Mouse (Mus musculus) effector memory CD4-positive, alpha-beta T cell, adult 7 months (primary cell): ENCODE results near the gene Hes2. TPM values are rescaled to one million over a fixed set of nuclear protein-coding genes. Genes with fewer than 3 reads are reported as not detected.

Source experiments
- polyA plus RNA-seq: library from polyadenylated mRNA; unstranded; fragments of 100-300 nt; shearing (Covaris generic); gene quantifications from one replicate; pipeline ENCODE4 v1.2.1, GENCODE M21; 2017

Gene Hes2
- polyA plus RNA-seq = 0.15 TPM

DNA sequence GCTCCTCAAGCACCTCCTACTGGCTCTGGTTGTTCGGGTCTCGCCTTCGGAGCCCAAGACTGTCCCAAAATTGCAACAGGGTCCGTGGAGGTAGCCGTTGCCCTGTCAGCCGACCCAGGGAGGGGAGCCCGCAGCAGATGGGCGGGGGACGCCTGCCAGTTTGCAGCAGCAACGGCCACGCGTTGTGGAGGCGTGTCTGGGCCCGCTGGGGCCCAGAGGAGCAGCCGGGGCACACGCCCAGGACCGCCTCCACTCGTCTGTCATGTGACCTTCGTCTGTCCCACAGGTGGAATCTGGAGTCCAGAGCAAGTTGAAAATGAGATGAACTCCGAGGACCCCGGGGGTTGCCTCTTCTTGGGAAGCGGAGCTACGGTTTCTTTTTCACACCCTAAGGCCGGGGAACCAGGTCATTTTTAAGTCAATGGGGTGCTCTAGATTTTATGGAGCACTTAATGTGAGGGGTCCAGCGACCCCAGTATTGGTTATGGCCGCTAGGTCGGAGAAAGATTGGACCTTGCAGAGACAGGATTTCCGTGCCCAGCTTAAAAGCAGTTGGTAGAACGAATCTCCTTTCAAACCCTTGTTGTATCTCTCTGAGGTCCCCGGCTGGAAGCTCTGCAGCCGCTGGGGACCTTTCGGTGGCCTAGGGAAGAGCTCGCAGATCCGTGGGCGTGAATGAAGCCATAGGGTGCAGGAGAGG, at the start of gene Hes2:
TSS of gene Hes2 (plus strand) at position 283 of the 700 bp plus-strand sequence.

DNA sequence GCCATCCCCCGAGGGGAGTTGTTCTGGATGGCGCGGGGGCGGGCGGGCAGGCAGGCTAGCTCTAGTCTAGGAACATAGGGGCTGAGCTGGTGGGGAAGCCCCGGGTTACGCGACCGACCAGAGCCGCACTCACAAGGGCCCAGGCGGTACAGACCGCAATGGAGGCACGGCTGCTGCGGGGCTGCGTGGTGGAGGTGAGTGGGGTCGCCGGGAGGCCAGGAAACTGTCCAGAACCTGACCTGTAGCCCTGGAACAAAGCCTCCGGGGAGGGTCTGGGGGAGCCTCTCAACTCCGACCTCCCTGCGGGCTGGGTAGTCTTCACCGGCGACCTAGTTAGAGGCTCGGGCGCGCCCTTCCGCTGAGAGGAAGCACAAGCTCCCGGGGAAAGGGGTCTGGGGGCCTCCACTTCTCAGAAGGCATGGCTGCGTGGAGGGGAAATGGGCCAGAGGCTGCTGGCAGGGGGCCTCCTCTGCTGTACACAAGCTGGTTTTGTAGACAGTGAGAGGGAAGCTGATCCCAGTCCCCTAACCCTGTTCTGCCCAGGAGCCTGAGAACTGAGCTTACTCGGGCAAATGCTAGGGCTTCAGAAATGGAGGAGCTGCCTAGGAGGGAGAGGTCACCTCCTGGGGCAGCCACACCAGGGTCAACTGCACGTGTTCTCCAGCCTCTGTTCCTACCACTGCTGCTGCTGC, 42.6 kb upstream of the Hes2 start, which contains the start of gene Tnfrsf25:
TSS of gene Tnfrsf25 (plus strand) at position 14 of the 692 bp plus-strand sequence.

DNA sequence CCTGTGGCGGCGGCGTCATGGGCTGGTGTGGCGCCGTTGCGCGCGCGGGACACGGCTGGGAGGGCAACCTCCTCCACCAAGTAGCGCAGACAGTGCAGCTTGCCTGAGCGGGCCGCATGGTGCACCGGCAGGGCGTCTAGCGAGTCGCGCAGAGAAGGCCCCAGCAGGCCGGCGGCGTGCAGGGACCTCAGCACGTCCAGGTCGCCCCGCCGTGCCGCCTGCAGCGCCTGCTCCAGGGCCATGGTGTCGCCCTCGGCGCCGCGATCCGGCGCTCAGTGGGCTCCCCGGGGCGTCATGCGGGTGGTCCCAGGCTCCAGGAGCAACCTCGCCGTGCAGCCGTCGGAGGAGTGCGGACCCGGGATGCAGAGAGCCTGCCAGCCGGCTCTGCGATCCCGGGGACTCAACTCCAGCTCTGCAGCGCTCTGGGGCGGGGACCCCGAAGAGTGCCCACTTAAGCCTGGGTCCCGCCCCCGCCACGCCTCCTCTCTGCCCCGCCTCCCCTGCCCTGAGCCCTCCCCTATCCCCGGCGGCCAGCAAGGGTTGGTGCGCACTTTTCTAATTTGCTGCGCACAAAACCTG, 6.6 kb upstream of the Hes2 start, which contains the start of gene Espn:
TSS of gene Espn (minus strand) at position 406 of the 579 bp plus-strand sequence.

DNA sequence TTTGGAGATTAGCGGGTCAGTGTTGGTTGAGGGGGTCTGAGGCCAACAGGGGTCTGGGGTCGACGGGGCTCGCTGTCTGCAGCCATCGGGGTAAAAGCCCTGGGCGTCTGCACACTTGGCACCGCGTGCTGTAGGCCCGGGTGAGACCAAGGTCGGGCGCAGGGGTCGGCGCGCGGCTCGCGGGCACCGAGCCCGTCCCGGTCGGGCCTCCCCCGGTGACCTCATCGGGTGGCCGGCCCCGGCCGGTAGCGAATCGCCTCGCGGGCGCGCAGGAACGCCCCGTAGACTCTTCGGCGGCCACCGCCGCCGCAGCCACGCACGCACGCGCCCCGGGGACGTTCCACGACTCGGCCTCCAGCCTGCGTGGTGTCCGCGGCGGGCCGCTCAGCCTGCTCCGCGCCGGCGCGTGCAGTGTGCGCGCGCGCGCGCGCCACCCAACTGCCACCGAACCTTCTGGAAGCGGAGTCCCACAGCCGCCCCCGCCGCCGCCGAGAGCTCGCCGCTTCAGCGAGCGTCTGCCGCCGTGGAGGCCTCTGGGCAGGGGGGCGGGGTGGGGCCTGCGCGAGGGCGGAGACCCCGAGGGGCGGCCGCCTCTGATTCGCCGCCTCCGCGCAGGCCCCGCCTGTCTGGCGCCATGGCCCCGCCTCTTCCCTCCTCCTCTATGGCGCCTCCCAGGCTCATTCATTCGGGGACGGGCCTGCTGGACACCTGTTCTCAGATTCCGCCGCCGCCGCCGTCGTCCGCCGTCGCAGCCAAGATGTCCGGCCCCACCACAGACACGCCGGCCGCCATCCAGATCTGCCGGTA, 19.1 kb downstream of the Hes2 start, which contains the start of gene Acot7:
TSS of gene Acot7 (plus strand) at position 598 of the 807 bp plus-strand sequence.

Other genes with a start within 250 kb of the Hes2 start
- gene Dnajc11, start 225.2 kb upstream of the Hes2 start, polyA plus RNA-seq = 41.6 TPM
- gene Thap3, start 169.9 kb upstream of the Hes2 start, polyA plus RNA-seq = 84.0 TPM
- gene Phf13, start 162.6 kb upstream of the Hes2 start, polyA plus RNA-seq = 73.5 TPM
- 39.7 TPM for gene Klhl21, start 150.1 kb upstream of the Hes2 start, polyA plus RNA-seq
- gene Zbtb48, start 131.2 kb upstream of the Hes2 start, polyA plus RNA-seq = 21.7 TPM
- gene Tas1r1, start 120.3 kb upstream of the Hes2 start, polyA plus RNA-seq = 0.22 TPM
- 43.0 TPM for gene Nol9, start 119.5 kb upstream of the Hes2 start, polyA plus RNA-seq
- gene Plekhg5, start 86.4 kb upstream of the Hes2 start, polyA plus RNA-seq = 4.8 TPM
- gene Tnfrsf25, start 42.9 kb upstream of the Hes2 start, polyA plus RNA-seq = 252 TPM
- 39.6 TPM for gene Espn, start 6.5 kb upstream of the Hes2 start, polyA plus RNA-seq
- 105 TPM for gene Acot7, start 19.3 kb downstream of the Hes2 start, polyA plus RNA-seq
- gene Gpr153, start 115.4 kb downstream of the Hes2 start, polyA plus RNA-seq = not detected
- not detected for gene Hes3, start 132.8 kb downstream of the Hes2 start, polyA plus RNA-seq
- gene Icmt, start 138.4 kb downstream of the Hes2 start, polyA plus RNA-seq = 22.2 TPM
- gene Rnf207, start 160.1 kb downstream of the Hes2 start, polyA plus RNA-seq = not detected
- 395 TPM for gene Rpl22, start 166.9 kb downstream of the Hes2 start, polyA plus RNA-seq
- gene Chd5, start 179.8 kb downstream of the Hes2 start, polyA plus RNA-seq = not detected